Mouse (Mus musculus) layer of hippocampus, postnatal 25 days (tissue): ENCODE data around the gene Orai3. TPM values are rescaled to one million over a fixed set of nuclear protein-coding genes. Genes with fewer than 3 reads are reported as not detected.

Source experiments
- DNase-seq, 2 experiments: peaks; one replicate each; pipeline ENCODE4 v3.0.0; 2022; ENCODE audit warnings: mixed read lengths in 2 of 2, low spot score in 1 of 2; ENCODE audit errors: extremely low spot score in 1 of 2
- total RNA-seq, 2 experiments: library from RNA; stranded (reverse); gene quantifications; 2 replicates each; pipeline ENCODE4 v1.2.3; 2021

The Orai3 gene
- total RNA-seq, 2 experiments from 2014 or later: 28.7 to 33.2 TPM

- DNase-seq: no peak
These were observed 52.9 kb downstream of the Orai3 start for GRCm38 (mm10) chr7:127822494-127822893.

- peak in 1 of 2 experiments; percentile 45 for DNase-seq
These were observed 53.9 kb downstream of the Orai3 start for GRCm38 (mm10) chr7:127823236-127824171.

GRCm38 (mm10) chr7:127824176-127824871, 54.7 kb downstream of the Orai3 start, which contains the start of the genes Stx4a and Stx1b:
Gene Stx4a (plus strand): TSS chr7:127824294.
Gene Stx1b (minus strand): TSS chr7:127824549.
- peak in 1 of 2 experiments; percentile 64 for DNase-seq

Other genes starting within 250 kb of the Orai3 start
- gene Tmem265, start 208.4 kb upstream of the Orai3 start, total RNA-seq: 1 to 10 TPM in 1 of 2 experiments, not detected in 1; 1.8 TPM
- 10 to 100 TPM; 77.2 to 82.3 TPM for gene Phkg2, start 196.5 kb upstream of the Orai3 start, total RNA-seq
- gene Ccdc189, start 181.2 kb upstream of the Orai3 start, total RNA-seq: 10 to 100 TPM in 1 of 2 experiments, 1 to 10 TPM in 1; 10.0 to 11.1 TPM
- 10 to 100 TPM; 67.2 to 80.8 TPM for gene Rnf40, start 181.0 kb upstream of the Orai3 start, total RNA-seq
- gene Zfp629, start 154.0 kb upstream of the Orai3 start, total RNA-seq: 10 to 100 TPM; 21.3 to 23.3 TPM
- gene Bcl7c, start 60.9 kb upstream of the Orai3 start, total RNA-seq: 10 to 100 TPM; 24.0 to 25.7 TPM
- 1 to 10 TPM; 2.4 TPM for gene Ctf1, start 57.1 kb upstream of the Orai3 start, total RNA-seq
- gene Ctf2, start 37.6 kb upstream of the Orai3 start, total RNA-seq: not detected
- gene Fbxl19, start 25.3 kb upstream of the Orai3 start, total RNA-seq: 10 to 100 TPM; 63.4 to 66.7 TPM
- 10 to 100 TPM; 35.1 to 50.0 TPM for gene Setd1a, start 6.9 kb downstream of the Orai3 start, total RNA-seq
- 1 to 10 TPM; 3.7 to 5.7 TPM for gene Gm49388, start 15.8 kb downstream of the Orai3 start, total RNA-seq
- gene Hsd3b7, start 30.8 kb downstream of the Orai3 start, total RNA-seq: 1 to 10 TPM; 4.5 to 5.3 TPM
- 10 to 100 TPM; 59.9 to 62.5 TPM for gene Stx4a, start 54.5 kb downstream of the Orai3 start, total RNA-seq
- 100 to 1,000 TPM; 329 to 362 TPM for gene Stx1b, start 54.7 kb downstream of the Orai3 start, total RNA-seq
- gene Zfp646, start 106.4 kb downstream of the Orai3 start, total RNA-seq: 10 to 100 TPM; 30.8 to 31.3 TPM
- 10 to 100 TPM; 20.4 to 25.8 TPM for gene Zfp668, start 107.0 kb downstream of the Orai3 start, total RNA-seq
- 1 to 10 TPM; 1.9 to 2.6 TPM for gene Prss53, start 121.2 kb downstream of the Orai3 start, total RNA-seq
- gene Gm21974, start 125.6 kb downstream of the Orai3 start, total RNA-seq: not detected
- gene Vkorc1, start 125.8 kb downstream of the Orai3 start, total RNA-seq: 10 to 100 TPM; 21.6 to 30.4 TPM
- gene Bckdk, start 134.3 kb downstream of the Orai3 start, total RNA-seq: 10 to 100 TPM; 41.4 to 51.6 TPM
- gene Kat8, start 142.7 kb downstream of the Orai3 start, total RNA-seq: 10 to 100 TPM; 27.8 to 33.9 TPM
- under 1 TPM; 0.35 to 0.52 TPM for gene Prss8, start 160.3 kb downstream of the Orai3 start, total RNA-seq
- 10 to 100 TPM; 10.6 to 13.5 TPM for gene Prss36, start 176.9 kb downstream of the Orai3 start, total RNA-seq
- gene Fus, start 197.6 kb downstream of the Orai3 start, total RNA-seq: 100 to 1,000 TPM; 270 to 376 TPM
- gene Pycard, start 224.1 kb downstream of the Orai3 start, total RNA-seq: 1 to 10 TPM; 1.4 to 3.4 TPM
- under 1 TPM; 0.21 to 0.25 TPM for gene Trim72, start 234.1 kb downstream of the Orai3 start, total RNA-seq